Mouse (Mus musculus) heart, postnatal 0 days (tissue): ENCODE results near the gene Maats1.

Source experiments
- CTCF ChIP-seq: IDR thresholded peaks from 2 replicates; pipeline ENCODE4 v1.5.1; 2016; ENCODE audit warnings: antibody characterized with exemption, control low read depth, low read depth
- EP300 ChIP-seq: IDR thresholded peaks from 2 replicates; pipeline ENCODE4 v1.6.1; 2016; ENCODE audit warnings: antibody characterized with exemption, low read depth

DNA sequence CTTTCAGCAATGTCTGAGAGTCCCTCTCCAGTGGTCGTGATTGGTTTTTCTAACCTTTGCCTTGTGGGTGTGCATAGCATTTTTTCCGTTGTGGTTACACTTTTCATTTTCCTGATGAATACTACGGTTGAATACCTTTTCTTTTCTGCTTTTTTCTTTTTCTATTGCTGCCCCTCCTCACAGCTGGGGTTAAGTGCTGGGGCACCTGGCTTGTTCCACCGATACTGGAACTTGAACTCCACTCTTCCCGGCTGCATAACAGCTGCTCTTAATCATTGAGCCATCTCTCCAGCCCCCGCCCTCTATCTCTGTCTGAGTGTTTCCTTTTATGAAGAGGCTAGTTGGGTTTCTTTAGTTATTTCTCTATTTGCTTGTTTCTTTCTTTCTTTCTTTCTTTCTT lies 37.1 kb upstream of the Maats1 start:
- TF ChIP-seq CTCF (no peak), EP300 (no peak)
